22 mouse cellular contexts compared by ENCODE assay signal in the genomic region with DNA sequence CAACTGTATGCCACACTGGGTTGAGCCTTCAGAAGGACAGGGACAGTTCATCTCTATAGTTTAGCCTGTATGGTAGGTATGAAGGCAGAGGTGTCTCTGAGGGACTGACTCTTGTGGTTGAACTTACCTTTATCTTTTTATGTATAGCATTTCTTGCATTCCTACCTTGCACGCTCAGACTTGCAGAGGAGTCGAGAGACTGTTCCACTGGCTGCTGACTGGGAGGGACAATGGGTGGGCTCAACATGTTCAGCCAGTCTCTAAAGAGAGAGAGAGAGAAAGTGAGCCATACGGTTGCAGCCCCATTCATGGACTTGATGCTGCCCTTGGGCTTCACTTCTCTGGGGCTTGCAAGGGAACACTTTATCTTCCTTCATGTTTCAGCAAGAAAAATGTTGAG.
"Had no signal": no experiment of that assay in that cellular context is flagged by ENCODE, and none has a peak within 500 bp of the region (broad histone marks: within the 10 kb centered on the region; RNA-seq: fewer than 3 reads in every experiment).

No protein-coding gene starts in this region.

- H3K27me3 ChIP-seq: heart, embryonic 12.5 days; hindbrain, embryonic 12.5 days; limb, embryonic 13.5 days; limb, embryonic 15.5 days; liver, embryonic 12.5 days had no signal

- ATAC-seq: forebrain, postnatal 0 days; hindbrain, embryonic 16.5 days; intestine, embryonic 16.5 days; liver, embryonic 12.5 days had no signal

- H3K36me3 ChIP-seq: heart, embryonic 10.5 days; heart, embryonic 12.5 days; hindbrain, embryonic 10.5 days; hindbrain, embryonic 12.5 days; limb, embryonic 13.5 days; limb, embryonic 15.5 days; liver, embryonic 12.5 days had no signal

- H3K4me2 ChIP-seq: heart, embryonic 12.5 days; hindbrain, embryonic 12.5 days; hindbrain, embryonic 14.5 days; limb, embryonic 13.5 days; limb, embryonic 15.5 days; liver, embryonic 12.5 days had no signal

- H3K9me3 ChIP-seq: heart, embryonic 10.5 days; heart, embryonic 12.5 days; hindbrain, embryonic 10.5 days; hindbrain, embryonic 12.5 days; limb, embryonic 13.5 days; limb, embryonic 15.5 days; liver, embryonic 12.5 days had no signal

- H3K4me3 ChIP-seq: heart, embryonic 10.5 days; heart, embryonic 12.5 days; hindbrain, embryonic 10.5 days; hindbrain, embryonic 12.5 days; limb, embryonic 13.5 days; limb, embryonic 15.5 days; liver, embryonic 12.5 days had no signal

- H3K9ac ChIP-seq: forebrain, postnatal 0 days; heart, embryonic 12.5 days; hindbrain, embryonic 12.5 days; hindbrain, embryonic 14.5 days; limb, embryonic 13.5 days; limb, embryonic 15.5 days; liver, embryonic 12.5 days had no signal

- H3K4me1 ChIP-seq: heart, embryonic 10.5 days; heart, embryonic 12.5 days; hindbrain, embryonic 10.5 days; hindbrain, embryonic 12.5 days; limb, embryonic 15.5 days; liver, embryonic 12.5 days had no signal

- H3K27ac ChIP-seq: heart, embryonic 10.5 days; hindbrain, embryonic 10.5 days; hindbrain, embryonic 12.5 days; hindbrain, embryonic 14.5 days; limb, embryonic 13.5 days; limb, embryonic 15.5 days; liver, embryonic 12.5 days had no signal

- DNase-seq: forebrain, postnatal 0 days; gastrocnemius, postnatal 14 days; gastrocnemius, postnatal 36 days; heart, adult 18-20 months; heart, postnatal 10 days; heart, postnatal 4 days; kidney, adult 11 months; kidney, postnatal 10 days; kidney, postnatal 25 days; layer of hippocampus, adult 9-11 months; layer of hippocampus, postnatal 36 days; left cerebral cortex, postnatal 4 days had no signal
